Mouse (Mus musculus): ENCODE measurements around the gene Itsn1. TPM values are rescaled to one million over a fixed set of nuclear protein-coding genes. Genes with fewer than 3 reads are reported as not detected.
A peak's percentile ranks its signal among the peaks of the same experiment; 100 is the strongest.

Itsn1 gene
- polyA plus RNA-seq, 1 experiment = 68.7 TPM

DNA sequence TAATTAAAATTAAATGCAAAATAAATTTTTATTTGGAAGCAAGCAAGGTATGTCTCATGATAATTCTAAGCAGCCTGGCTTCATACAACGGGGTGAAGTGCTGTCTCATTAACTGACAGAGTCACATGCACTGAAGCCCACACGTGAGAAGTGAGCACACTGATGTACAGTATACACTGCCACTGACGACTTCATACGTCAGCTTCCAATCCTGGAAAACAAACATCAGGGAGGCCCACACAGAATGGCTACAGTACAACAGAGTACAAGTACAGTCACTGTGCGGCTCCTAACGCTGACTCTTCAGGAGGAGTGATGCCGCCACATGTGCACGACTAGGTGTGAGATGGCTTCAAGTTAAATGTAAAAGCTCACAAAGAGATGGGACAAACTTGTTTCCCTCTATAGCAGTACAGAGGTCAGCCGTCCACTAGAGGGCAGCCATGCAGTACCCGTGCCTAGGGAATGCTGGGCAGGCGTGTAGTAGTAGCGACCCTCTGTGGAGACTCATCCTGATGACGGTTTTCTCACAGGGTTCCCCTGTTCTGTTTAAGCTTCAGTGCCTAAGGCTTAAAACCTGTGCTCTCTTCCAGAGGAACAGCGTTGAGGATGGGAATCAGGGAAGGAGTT, 34.5 kb upstream of the Itsn1 start:
- Histone ChIP-seq H3K4me1 (ENCODE audit: control insufficient read depth, insufficient read depth, low read length) (no peaks in the 10 kb centered on the region; the same call in 1 of the 2 replicates), H3K4me3 (replicated peaks; ENCODE audit: insufficient read depth, low read depth, low read length) (no peak overlapping the region), H3K27ac (ENCODE audit: insufficient read depth, low read length) (no peak overlapping the region), H3K27me3 (ENCODE audit: control insufficient read depth, insufficient read depth, low read length) (no peaks in the 10 kb centered on the region)
- WGBS = 27% methylated on average over 14 of the region's 14 CpGs
- peak; percentile 89 for TF ChIP-seq CTCF (IDR thresholded peaks at IDR 0.05; ENCODE audit: borderline replicate concordance, insufficient read depth, low read depth, low read length)
- no peak for TF ChIP-seq POLR2A (IDR thresholded peaks at IDR 0.05; ENCODE audit: borderline replicate concordance, insufficient read depth, low read length)
- peak; percentile 65 to 70 for DNase-seq

DNA sequence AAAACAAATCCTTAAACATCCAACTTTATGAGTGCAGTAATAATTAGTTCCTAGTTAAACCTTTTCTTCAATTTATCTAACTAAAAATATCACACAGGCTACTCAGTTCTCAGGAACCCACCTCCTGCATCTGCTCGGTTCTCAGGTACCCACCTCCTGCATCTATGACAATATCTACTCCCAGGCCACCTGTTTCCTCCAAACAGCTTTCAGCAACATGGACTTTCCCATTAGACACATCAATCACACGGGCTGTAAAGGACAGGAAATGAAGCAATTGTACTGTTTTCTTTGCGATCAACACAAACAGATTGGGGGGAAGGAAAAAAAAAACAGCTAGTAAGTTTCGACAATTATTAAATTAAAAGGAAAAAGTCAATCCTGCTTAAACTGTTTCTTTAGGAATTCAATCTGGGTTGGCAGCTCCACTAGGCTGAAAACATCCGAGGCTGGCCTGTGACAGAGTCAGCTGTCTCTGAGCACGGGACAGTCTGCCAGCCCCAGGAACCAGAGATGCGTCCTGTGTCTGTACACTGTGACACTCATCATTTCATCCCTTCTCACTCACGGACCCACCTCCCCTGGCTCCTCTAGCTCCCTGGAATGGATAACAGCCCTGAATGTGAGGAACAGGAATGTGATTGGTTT, 33.8 kb upstream of the Itsn1 start:
- Histone ChIP-seq H3K27me3 (ENCODE audit: control insufficient read depth, insufficient read depth, low read length) (no peaks in the 10 kb centered on the region), H3K4me1 (ENCODE audit: control insufficient read depth, insufficient read depth, low read length) (no peaks in the 10 kb centered on the region), H3K27ac (ENCODE audit: insufficient read depth, low read length) (no peak overlapping the region), H3K4me3 (replicated peaks; ENCODE audit: insufficient read depth, low read depth, low read length) (no peak overlapping the region)
- DNase-seq = no peak
- TF ChIP-seq POLR2A (IDR thresholded peaks at IDR 0.05; ENCODE audit: borderline replicate concordance, insufficient read depth, low read length) = no peak
- no peak for TF ChIP-seq CTCF (IDR thresholded peaks at IDR 0.05; ENCODE audit: borderline replicate concordance, insufficient read depth, low read depth, low read length)
- 65% methylated on average over 8 of the region's 8 CpGs for WGBS

DNA sequence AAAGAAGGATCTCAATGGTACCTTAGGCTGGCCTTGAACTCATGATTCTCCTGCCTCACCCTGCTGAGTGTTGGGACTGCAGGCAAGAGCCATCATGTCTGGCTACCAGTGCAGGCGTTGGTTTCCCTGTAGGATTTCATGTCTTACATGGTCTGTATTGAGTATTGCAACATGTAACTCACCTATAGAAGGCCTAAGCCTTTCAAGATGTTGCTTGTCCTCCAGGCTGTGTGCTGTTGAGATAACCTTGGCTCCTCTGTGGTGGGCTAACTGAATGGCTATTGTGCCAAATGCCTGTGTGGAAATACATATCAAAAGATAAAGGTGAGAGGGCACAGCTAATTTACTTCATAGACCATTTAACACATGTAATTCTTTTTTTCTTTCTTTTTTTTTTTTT, 30.1 kb upstream of the Itsn1 start:
- WGBS = 94% methylated on average over 1 of the region's 1 CpGs
- TF ChIP-seq CTCF (IDR thresholded peaks at IDR 0.05; ENCODE audit: borderline replicate concordance, insufficient read depth, low read depth, low read length) = no peak
- no peak for TF ChIP-seq POLR2A (IDR thresholded peaks at IDR 0.05; ENCODE audit: borderline replicate concordance, insufficient read depth, low read length)

DNA sequence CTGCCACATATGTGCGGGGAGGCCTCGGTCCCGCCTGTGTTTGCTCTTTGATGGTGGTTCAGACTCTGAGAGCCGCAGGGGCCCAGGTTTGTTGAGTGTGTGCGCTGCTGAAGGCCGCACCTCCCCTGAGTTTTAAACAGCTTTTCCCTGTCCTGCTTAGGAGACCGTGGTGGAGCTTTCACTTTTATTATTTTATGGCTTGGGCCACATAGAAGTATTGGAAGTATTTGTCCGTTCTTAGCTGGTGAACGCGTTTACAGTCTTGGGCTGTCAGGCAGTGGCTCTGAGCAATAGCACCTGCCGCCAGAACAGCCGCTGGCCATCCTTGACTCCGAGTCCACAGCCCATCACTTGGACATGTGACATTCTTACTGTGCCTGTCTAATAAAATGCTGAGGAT, 27.2 kb upstream of the Itsn1 start:
- no peak for TF ChIP-seq CTCF (IDR thresholded peaks at IDR 0.05; ENCODE audit: borderline replicate concordance, insufficient read depth, low read depth, low read length)
- no peak for TF ChIP-seq POLR2A (IDR thresholded peaks at IDR 0.05; ENCODE audit: borderline replicate concordance, insufficient read depth, low read length)

More for the DNA sequence above, 30.1 kb upstream of the Itsn1 start:
- Histone ChIP-seq H3K27ac (ENCODE audit: insufficient read depth, low read length) (no peak overlapping the region), H3K4me1 (ENCODE audit: control insufficient read depth, insufficient read depth, low read length) (no peaks in the 10 kb centered on the region), H3K27me3 (ENCODE audit: control insufficient read depth, insufficient read depth, low read length) (no peaks in the 10 kb centered on the region), H3K4me3 (replicated peaks; ENCODE audit: insufficient read depth, low read depth, low read length) (no peak overlapping the region)
- DNase-seq = no peak

DNA sequence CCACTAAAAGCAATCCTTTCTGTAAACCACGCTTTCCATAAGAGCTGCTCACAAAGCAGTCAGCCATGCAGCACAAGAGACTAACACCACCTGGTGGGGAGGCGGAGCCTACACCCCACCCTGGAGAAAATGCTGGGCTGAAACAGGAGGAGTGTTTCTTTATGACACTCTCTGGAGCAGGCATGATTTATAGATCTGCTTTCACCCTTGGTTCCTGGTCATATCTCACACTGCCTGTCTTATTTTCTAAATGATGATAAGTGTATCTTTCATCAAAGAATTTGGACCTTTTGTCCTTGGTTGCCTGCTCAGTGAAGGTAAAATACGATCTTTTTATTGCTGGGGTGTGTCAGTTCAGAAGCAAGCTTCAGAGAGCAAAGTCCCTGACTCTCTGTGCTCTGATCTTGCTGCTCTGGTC, 26.3 kb upstream of the Itsn1 start:
- WGBS = 52% methylated on average over 3 of the region's 3 CpGs
- H3K4me1 ChIP-seq (ENCODE audit: control insufficient read depth, insufficient read depth, low read length) = no peaks in the 10 kb centered on the region
- DNase-seq = no peak
- H3K4me3 ChIP-seq (replicated peaks; ENCODE audit: insufficient read depth, low read depth, low read length) = no peak overlapping the region
- no peak overlapping the region for H3K27ac ChIP-seq (ENCODE audit: insufficient read depth, low read length)
- H3K27me3 ChIP-seq (ENCODE audit: control insufficient read depth, insufficient read depth, low read length) = no peaks in the 10 kb centered on the region
- TF ChIP-seq CTCF (IDR thresholded peaks at IDR 0.05; ENCODE audit: borderline replicate concordance, insufficient read depth, low read depth, low read length) (no peak), POLR2A (IDR thresholded peaks at IDR 0.05; ENCODE audit: borderline replicate concordance, insufficient read depth, low read length) (no peak)

More for the DNA sequence above, 27.2 kb upstream of the Itsn1 start:
- 86% methylated on average over 13 of the region's 13 CpGs for WGBS
- Histone ChIP-seq H3K27ac (ENCODE audit: insufficient read depth, low read length) (no peak overlapping the region), H3K4me3 (replicated peaks; ENCODE audit: insufficient read depth, low read depth, low read length) (no peak overlapping the region), H3K27me3 (ENCODE audit: control insufficient read depth, insufficient read depth, low read length) (no peaks in the 10 kb centered on the region), H3K4me1 (ENCODE audit: control insufficient read depth, insufficient read depth, low read length) (no peaks in the 10 kb centered on the region)
- no peak for DNase-seq

DNA sequence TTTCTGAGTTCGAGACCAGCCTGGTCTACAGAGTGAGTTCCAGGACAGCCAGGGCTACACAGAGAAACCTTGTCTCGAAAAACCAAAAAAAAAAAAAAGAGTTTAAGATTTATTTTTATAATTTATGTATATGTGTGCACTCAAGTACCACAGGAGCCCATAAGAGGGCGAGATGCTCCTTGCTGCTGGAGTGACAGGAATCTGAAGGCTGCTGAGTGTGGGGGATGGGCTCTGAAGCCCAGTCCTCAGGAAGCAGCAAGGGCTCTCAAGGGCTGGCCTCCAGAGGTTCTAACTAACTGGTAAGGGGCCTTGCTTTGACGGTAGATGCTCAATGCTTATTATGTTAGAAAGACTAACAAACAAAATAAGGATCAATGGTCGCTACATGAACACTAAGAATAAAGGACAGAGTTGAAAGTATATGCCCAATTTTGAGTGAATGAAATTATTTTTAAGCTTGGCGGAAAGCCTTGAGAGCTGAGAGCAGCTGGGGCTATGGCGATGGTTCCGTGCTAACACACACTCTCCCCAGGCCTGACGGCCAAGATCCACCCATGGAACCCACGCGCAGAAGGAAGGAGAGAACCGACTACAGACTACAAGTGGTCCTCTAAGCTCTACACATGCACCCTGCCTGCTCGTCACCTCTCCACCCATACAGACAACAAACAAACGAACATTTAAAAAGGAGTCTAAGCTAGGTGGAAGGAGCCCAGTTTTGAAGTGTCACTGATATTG, 24.3 kb upstream of the Itsn1 start:
- Histone ChIP-seq H3K27me3 (ENCODE audit: control insufficient read depth, insufficient read depth, low read length) (no peaks in the 10 kb centered on the region), H3K4me1 (ENCODE audit: control insufficient read depth, insufficient read depth, low read length) (no peaks in the 10 kb centered on the region), H3K27ac (ENCODE audit: insufficient read depth, low read length) (no peak overlapping the region), H3K4me3 (replicated peaks; ENCODE audit: insufficient read depth, low read depth, low read length) (no peak overlapping the region)
- TF ChIP-seq CTCF (IDR thresholded peaks at IDR 0.05; ENCODE audit: borderline replicate concordance, insufficient read depth, low read depth, low read length) = no peak
- no peak for TF ChIP-seq POLR2A (IDR thresholded peaks at IDR 0.05; ENCODE audit: borderline replicate concordance, insufficient read depth, low read length)
- no peak for DNase-seq
- WGBS = 83% methylated on average over 14 of the region's 14 CpGs

DNA sequence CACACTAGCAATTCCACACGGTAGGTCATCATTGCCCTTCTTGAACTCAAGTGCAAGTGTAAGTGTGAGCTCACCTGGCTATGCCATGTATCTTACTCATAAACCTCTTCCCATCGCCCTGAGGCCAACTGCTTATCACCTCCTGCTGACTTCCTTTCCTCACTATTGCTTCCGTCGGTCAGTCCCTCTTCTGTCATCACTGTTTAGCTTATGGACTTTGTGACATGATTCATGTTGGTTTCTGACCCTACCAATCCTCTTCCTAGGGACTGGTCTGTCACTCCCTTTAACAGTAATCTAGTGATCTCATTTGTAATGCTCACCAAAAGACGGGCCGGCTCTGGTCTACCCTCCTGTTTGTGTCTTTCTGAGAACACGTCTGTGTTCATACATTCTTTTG, 18.8 kb upstream of the Itsn1 start:
- no peak overlapping the region for H3K4me3 ChIP-seq (replicated peaks; ENCODE audit: insufficient read depth, low read depth, low read length)
- no peaks in the 10 kb centered on the region for H3K4me1 ChIP-seq (ENCODE audit: control insufficient read depth, insufficient read depth, low read length)
- DNase-seq = no peak
- no peak overlapping the region for H3K27ac ChIP-seq (ENCODE audit: insufficient read depth, low read length)
- TF ChIP-seq POLR2A (IDR thresholded peaks at IDR 0.05; ENCODE audit: borderline replicate concordance, insufficient read depth, low read length) (no peak), CTCF (IDR thresholded peaks at IDR 0.05; ENCODE audit: borderline replicate concordance, insufficient read depth, low read depth, low read length) (no peak)
- no peaks in the 10 kb centered on the region for H3K27me3 ChIP-seq (ENCODE audit: control insufficient read depth, insufficient read depth, low read length)
- WGBS = 77% methylated on average over 7 of the region's 7 CpGs

Measured in cerebellum, adult 2 months (tissue).